Mouse (Mus musculus): ENCODE measurements around the gene Prdm10. TPM values are rescaled to one million over a fixed set of nuclear protein-coding genes. Genes with fewer than 3 reads are reported as not detected.

Prdm10 gene
- polyA plus RNA-seq, 1 experiment from 2014 or later: 8.6 TPM

DNA sequence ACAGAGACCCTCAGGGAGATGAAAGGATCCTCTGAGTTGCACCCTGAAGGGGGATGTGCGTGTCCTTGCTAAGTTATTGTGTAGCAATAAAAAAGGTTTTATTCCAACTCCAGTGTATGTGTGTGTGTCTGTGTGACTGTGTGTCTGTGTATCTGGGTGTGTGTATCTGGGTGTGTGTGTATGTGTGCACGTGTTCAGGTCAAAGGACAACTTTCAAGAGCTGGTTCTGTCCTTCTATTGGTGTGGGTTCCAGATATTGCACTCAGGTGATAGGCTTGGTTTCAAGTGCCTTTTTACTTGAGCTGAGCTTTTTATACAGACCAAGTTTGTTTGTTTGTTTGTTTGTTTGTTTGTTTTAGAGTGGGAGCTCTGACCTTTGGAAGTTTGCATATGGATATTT, 12.9 kb downstream of the Prdm10 start:
- ATAC-seq (ENCODE audit: low FRiP score, low read depth): no peak
- Histone ChIP-seq H3K4me2 (no peak overlapping the region), H3K36me3 (no peaks in the 10 kb centered on the region), H3K9ac (no peak overlapping the region), H3K4me1 (replicated peaks) (peaks cover 8% of the 10 kb centered on the region), H3K27ac (replicated peaks) (no peak overlapping the region), H3K4me3 (no peak overlapping the region), H3K9me3 (no peaks in the 10 kb centered on the region), H3K27me3 (no peaks in the 10 kb centered on the region)
- WGBS: 85% methylated on average over 2 of the region's 2 CpGs

DNA sequence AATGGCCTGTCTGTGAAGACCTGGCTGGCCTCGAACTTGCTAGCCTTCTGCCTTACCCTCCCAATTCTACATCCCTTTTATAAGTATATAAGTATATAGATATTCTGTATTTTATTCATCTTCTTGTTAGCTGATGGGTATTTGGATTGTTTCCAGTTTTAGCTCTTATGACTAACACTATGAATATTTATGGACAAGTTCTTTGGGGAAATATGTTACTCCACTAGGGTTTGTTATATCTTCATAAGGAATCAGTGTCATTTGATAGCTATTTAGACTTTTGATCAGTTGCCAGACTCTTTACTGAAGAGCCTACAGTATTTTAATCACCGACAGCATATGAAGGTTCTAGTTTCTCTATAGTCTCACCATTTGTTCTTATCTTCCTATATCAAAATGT, 15.0 kb downstream of the Prdm10 start:
- no peak for ATAC-seq (ENCODE audit: low FRiP score, low read depth)
- H3K36me3 ChIP-seq: no peaks in the 10 kb centered on the region
- no peak overlapping the region for H3K27ac ChIP-seq (replicated peaks)
- H3K27me3 ChIP-seq: no peaks in the 10 kb centered on the region
- no peak overlapping the region for H3K9ac ChIP-seq
- H3K9me3 ChIP-seq: no peaks in the 10 kb centered on the region
- peaks cover 5% of the 10 kb centered on the region for H3K4me1 ChIP-seq (replicated peaks)
- WGBS: 80% methylated on average over 2 of the region's 2 CpGs
- H3K4me2 ChIP-seq: no peak overlapping the region
- no peak overlapping the region for H3K4me3 ChIP-seq

DNA sequence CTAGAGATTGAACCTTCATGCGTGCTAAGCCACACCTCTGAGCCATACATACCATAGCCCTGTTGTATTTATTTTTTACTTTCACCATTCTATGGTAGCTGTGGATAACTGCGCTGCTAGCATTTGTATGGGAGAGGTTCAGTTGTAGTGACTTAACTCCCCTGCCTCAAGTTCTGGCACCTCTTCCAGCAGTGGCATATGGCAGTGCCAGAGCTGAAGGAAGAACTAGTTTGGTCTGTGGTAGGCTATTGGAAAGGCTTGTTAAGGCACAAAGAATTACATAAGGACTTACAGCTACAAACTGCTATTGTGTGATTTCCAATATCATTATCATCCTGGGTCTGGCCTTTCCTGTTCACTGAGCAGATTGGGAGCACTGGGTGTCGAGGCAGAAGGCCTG, 16.0 kb downstream of the Prdm10 start:
- no peaks in the 10 kb centered on the region for H3K36me3 ChIP-seq
- H3K27ac ChIP-seq (replicated peaks): no peak overlapping the region
- H3K4me1 ChIP-seq (replicated peaks): no peaks in the 10 kb centered on the region
- H3K27me3 ChIP-seq: no peaks in the 10 kb centered on the region
- WGBS: 89% methylated on average over 3 of the region's 3 CpGs
- no peak overlapping the region for H3K4me2 ChIP-seq
- H3K9me3 ChIP-seq: no peaks in the 10 kb centered on the region
- H3K9ac ChIP-seq: no peak overlapping the region
- H3K4me3 ChIP-seq: no peak overlapping the region
- ATAC-seq (ENCODE audit: low FRiP score, low read depth): no peak

DNA sequence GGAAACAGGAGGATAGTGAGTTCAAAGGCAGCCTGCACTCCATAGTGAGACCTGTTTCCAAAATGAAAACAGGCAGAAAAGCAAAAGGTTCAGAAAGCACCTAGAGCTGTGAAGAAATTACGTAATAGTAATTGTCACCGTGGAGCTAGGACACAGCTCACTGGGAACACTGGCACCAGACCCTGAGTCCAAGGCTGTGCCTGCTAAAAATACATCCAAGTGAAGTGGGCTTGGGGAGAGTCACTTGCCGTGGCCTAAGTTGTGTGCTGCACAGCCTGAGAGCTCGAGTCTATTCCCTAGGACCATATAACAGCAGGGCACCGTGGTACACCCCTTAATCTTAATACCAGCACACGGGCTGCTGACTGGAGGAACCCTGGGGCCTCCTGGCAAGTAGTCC, 18.4 kb downstream of the Prdm10 start:
- ATAC-seq (ENCODE audit: low FRiP score, low read depth): no peak

DNA sequence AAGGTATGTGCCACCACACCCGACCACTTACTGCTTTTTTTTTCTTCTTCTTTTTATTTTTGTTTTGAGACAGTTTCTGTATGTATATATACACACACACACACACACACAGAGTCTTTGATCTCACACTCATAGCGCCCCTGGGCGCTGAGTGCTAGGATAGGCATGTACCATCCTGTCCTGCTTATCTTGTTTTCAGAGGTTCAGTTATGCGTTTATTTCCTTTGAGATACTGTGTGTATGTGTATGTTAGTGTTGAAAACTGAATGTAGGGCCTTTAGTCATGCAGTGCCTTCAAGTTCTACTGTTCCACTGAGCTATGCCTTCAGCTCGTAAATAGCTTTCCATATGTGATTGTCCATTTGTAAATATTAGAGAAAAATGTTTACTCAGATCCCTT, 20.2 kb downstream of the Prdm10 start:
- no peaks in the 10 kb centered on the region for H3K36me3 ChIP-seq
- H3K27ac ChIP-seq (replicated peaks): no peak overlapping the region
- WGBS: 90% methylated on average over 5 of the region's 5 CpGs
- peaks cover 9% of the 10 kb centered on the region; the same call in 1 of the 2 replicates for H3K4me1 ChIP-seq (replicated peaks)
- ATAC-seq (ENCODE audit: low FRiP score, low read depth): no peak
- H3K27me3 ChIP-seq: no peaks in the 10 kb centered on the region
- no peak overlapping the region for H3K4me3 ChIP-seq
- no peak overlapping the region for H3K9ac ChIP-seq
- H3K9me3 ChIP-seq: no peaks in the 10 kb centered on the region
- no peak overlapping the region for H3K4me2 ChIP-seq

More for the DNA sequence above, 18.4 kb downstream of the Prdm10 start:
- 68% methylated on average over 6 of the region's 6 CpGs for WGBS
- Histone ChIP-seq H3K9me3 (no peaks in the 10 kb centered on the region), H3K4me3 (no peak overlapping the region), H3K9ac (no peak overlapping the region), H3K4me2 (no peak overlapping the region), H3K4me1 (replicated peaks) (no peaks in the 10 kb centered on the region), H3K27me3 (no peaks in the 10 kb centered on the region), H3K27ac (replicated peaks) (no peak overlapping the region), H3K36me3 (no peaks in the 10 kb centered on the region)

DNA sequence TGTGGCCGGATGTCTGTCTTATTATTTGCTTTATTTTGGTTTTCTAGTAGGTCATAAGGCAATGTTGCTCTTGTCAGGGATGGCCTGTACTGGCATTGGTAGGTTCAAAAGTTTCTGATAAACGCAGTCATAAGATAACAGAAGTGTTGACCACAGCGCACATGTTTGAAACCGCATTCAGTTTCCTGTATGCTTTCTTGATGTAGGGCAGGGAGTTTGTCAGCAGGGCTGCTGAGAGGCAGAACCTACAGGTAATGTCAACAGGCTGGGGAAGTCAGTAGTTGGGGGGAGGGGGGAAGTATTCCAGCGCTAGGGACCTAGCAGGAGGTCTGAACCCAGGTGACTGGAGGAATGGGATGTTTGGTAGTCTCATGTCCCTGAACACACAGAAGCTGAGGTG, 20.8 kb downstream of the Prdm10 start:
- Histone ChIP-seq H3K4me1 (replicated peaks) (peaks cover 15% of the 10 kb centered on the region; the same call in 1 of the 2 replicates), H3K9me3 (no peaks in the 10 kb centered on the region), H3K4me2 (no peak overlapping the region), H3K36me3 (no peaks in the 10 kb centered on the region), H3K4me3 (no peak overlapping the region), H3K9ac (no peak overlapping the region), H3K27me3 (no peaks in the 10 kb centered on the region), H3K27ac (replicated peaks) (no peak overlapping the region)
- 79% methylated on average over 5 of the region's 5 CpGs for WGBS
- no peak for ATAC-seq (ENCODE audit: low FRiP score, low read depth)

DNA sequence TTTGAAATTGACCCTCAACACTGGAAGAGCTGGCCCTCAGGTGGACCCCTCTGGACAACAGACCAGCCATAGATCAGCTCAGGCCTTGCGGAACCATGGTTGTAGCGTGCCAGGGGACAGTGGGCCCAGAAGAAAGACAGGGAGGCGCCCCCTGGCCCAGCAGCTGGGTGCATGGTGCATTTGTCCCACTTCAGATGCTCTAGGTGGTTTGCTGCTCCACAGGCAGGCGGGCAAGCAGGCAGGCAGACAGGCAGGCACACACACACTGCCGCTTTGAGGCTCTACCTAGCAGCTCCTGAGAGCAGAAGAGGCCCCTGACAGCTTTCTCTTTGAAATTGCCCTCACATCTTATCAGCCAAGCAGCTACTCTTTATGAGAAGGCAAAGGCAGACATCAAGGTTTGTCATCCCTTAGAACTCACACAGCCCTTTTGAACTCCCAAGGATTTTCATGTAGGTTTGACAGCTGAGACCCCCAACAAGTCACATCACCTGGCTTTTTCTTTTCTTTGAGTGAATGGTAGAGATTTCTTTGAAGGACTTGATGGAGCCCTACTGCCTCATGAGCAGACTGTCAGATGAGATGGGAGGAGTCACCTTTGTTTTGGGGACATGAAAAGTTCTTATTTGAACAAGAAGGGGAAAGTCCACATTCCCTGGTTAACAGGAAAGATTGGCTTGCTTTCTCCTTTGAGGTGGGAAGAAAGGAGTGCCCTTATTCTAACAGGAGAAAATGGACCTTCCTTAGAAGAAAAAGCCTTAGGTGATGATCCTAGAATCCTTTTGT, 21.4 kb downstream of the Prdm10 start:
- 72% methylated on average over 5 of the region's 5 CpGs for WGBS
- Histone ChIP-seq H3K9ac (no peak overlapping the region), H3K4me1 (replicated peaks) (peaks cover 15% of the 10 kb centered on the region; the same call in 1 of the 2 replicates), H3K27ac (replicated peaks) (no peak overlapping the region), H3K36me3 (no peaks in the 10 kb centered on the region), H3K27me3 (no peaks in the 10 kb centered on the region), H3K4me2 (no peak overlapping the region), H3K9me3 (no peaks in the 10 kb centered on the region), H3K4me3 (no peak overlapping the region)
- no peak for ATAC-seq (ENCODE audit: low FRiP score, low read depth)

DNA sequence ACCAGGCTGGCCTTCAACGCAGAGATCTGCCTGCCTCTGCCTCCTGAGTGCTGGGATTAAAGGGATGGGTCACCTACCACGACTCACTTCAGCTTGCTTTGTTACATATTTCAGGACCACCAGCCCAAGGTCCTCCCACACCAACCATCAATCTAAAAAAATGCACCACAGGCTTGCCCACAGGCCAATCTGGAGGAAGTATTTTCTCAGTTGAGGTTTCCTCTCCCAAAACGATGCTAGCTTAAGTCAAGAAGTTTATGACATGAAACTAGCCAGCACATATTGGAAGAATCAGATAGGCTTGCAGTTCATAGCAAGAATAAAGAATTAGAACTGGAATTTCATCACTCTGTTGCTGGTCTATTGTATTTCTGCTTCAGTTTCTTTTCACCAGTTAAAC, 24.0 kb downstream of the Prdm10 start:
- H3K4me1 ChIP-seq (replicated peaks): peaks cover 15% of the 10 kb centered on the region; the same call in 1 of the 2 replicates
- H3K4me2 ChIP-seq: no peak overlapping the region
- H3K9me3 ChIP-seq: no peaks in the 10 kb centered on the region
- H3K27me3 ChIP-seq: no peaks in the 10 kb centered on the region
- WGBS: 93% methylated on average over 3 of the region's 3 CpGs
- H3K36me3 ChIP-seq: no peaks in the 10 kb centered on the region
- no peak overlapping the region for H3K9ac ChIP-seq
- no peak overlapping the region for H3K4me3 ChIP-seq
- no peak for ATAC-seq (ENCODE audit: low FRiP score, low read depth)
- no peak overlapping the region for H3K27ac ChIP-seq (replicated peaks)

DNA sequence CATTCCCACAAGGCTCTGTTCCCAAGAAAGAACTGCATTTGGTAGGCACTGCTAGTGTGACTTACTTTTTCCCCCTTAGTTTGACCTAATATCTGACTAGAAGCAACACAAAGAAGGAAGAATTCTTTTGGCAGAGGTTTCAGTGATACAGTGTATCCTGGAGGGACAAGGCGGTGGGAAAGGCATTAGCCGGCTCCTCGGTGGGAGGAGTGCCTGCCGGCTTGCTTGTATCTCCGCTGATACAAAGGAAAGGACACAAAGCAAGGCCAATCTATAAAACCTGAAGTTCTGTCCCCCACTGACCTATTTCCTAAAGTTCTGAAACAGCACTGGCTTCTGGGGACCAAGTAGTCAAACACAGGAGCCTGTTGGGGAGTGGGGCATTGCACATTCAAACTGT, 24.8 kb downstream of the Prdm10 start:
- Histone ChIP-seq H3K27ac (replicated peaks) (no peak overlapping the region), H3K27me3 (no peaks in the 10 kb centered on the region), H3K4me2 (no peak overlapping the region), H3K9ac (no peak overlapping the region), H3K4me3 (no peak overlapping the region), H3K4me1 (replicated peaks) (peaks cover 15% of the 10 kb centered on the region; the same call in 1 of the 2 replicates), H3K36me3 (no peaks in the 10 kb centered on the region), H3K9me3 (no peaks in the 10 kb centered on the region)
- no peak for ATAC-seq (ENCODE audit: low FRiP score, low read depth)
- 54% methylated on average over 5 of the region's 5 CpGs for WGBS

DNA sequence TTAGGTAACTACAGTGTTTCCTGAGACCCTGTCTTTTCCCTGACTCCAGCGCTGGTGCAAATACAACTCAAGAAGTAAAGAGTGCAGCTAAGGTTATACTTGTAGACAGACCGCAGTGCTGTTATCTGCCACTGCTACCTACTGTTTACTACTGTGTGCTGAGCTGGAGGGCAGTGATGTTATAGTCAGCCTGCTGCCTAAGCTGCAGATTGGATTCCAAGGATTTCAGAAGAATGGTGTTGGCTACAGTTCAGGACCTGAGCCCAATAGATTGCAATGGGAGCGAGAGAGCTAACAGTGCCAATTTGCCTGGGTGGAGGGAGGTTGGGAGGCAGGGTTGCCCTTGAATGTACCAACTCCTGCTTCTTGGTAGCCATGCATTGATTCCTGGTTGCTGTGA, 25.5 kb downstream of the Prdm10 start:
- WGBS: 85% methylated on average over 3 of the region's 3 CpGs
- Histone ChIP-seq H3K4me1 (replicated peaks) (peaks cover 15% of the 10 kb centered on the region; the same call in 1 of the 2 replicates), H3K9ac (no peak overlapping the region), H3K27me3 (no peaks in the 10 kb centered on the region), H3K4me2 (no peak overlapping the region), H3K4me3 (no peak overlapping the region), H3K9me3 (no peaks in the 10 kb centered on the region), H3K36me3 (no peaks in the 10 kb centered on the region), H3K27ac (replicated peaks) (no peak overlapping the region)
- ATAC-seq (ENCODE audit: low FRiP score, low read depth): no peak

DNA sequence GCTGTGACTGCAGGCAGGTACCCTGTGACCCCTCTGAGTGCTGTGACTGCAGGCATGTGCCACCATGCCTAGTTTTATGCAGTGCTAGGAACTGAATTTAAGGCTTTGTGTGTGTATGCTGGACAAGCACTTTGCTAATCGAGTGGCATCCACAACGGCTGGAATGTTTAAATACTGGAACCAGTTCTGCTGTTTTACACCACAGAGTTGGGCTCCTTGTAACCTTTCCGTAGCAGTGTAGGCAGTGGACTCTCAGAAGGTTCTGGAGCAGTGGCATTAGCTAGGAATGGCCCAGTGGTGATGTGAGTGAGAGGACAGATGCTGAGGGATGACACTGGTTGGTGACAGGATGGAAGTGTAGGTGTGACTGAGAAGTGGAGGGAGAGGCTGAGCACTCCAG, 26.9 kb downstream of the Prdm10 start:
- no peak overlapping the region for H3K9ac ChIP-seq
- peaks cover 15% of the 10 kb centered on the region; the same call in 1 of the 2 replicates for H3K4me1 ChIP-seq (replicated peaks)
- no peak for ATAC-seq (ENCODE audit: low FRiP score, low read depth)
- no peaks in the 10 kb centered on the region for H3K36me3 ChIP-seq
- H3K27me3 ChIP-seq: no peaks in the 10 kb centered on the region
- no peaks in the 10 kb centered on the region for H3K9me3 ChIP-seq
- H3K27ac ChIP-seq (replicated peaks): no peak overlapping the region
- H3K4me2 ChIP-seq: no peak overlapping the region
- no peak overlapping the region for H3K4me3 ChIP-seq
- 84% methylated on average over 3 of the region's 3 CpGs for WGBS

DNA sequence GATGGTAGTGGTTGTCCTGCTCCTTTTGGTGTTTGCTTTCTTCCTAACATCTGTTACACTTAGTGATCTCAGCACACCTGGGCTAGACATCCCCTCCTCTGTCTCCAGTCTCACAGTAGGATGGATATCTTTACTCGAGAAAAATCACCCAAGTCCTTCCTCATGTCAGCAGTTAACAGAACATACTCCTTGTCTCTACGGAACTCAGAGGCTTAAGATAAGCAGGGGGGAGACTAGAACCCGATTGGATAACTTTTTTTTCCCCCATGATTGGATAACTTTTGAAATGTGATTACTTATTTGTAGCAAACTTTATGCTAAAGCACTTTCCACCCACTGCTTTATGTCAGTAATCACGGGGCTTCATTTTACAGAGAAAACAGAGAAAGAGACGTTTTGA, 28.7 kb downstream of the Prdm10 start:
- no peak overlapping the region for H3K4me3 ChIP-seq
- no peak overlapping the region for H3K9ac ChIP-seq
- no peaks in the 10 kb centered on the region for H3K36me3 ChIP-seq
- no peak for ATAC-seq (ENCODE audit: low FRiP score, low read depth)
- H3K9me3 ChIP-seq: no peaks in the 10 kb centered on the region
- H3K4me1 ChIP-seq (replicated peaks): peaks cover 15% of the 10 kb centered on the region; the same call in 1 of the 2 replicates
- no peak overlapping the region for H3K4me2 ChIP-seq
- no peaks in the 10 kb centered on the region for H3K27me3 ChIP-seq
- no peak overlapping the region for H3K27ac ChIP-seq (replicated peaks)
- WGBS: 84% methylated on average over 5 of the region's 5 CpGs

DNA sequence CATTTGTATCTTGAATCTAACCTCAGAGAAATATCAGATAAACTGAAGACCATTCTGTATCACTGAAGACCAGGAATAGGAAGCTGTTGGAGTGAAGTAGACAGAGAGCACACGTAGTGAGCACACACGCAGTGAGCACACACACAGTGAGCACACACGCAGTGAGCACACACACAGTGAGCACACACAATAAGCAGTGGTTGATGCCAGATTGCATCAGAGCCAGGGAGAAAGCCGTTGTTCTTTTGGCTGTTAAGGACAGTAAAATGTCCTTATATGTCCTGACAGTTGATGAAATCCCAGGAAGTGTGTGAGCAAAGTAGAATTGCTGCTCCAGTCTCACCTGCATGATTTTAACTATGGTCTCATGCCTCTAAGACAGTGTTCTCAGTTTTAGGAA, 30.3 kb downstream of the Prdm10 start:
- Histone ChIP-seq H3K36me3 (no peaks in the 10 kb centered on the region), H3K27me3 (no peaks in the 10 kb centered on the region), H3K4me2 (no peak overlapping the region), H3K27ac (replicated peaks) (no peak overlapping the region), H3K4me1 (replicated peaks) (peaks cover 9% of the 10 kb centered on the region), H3K9me3 (no peaks in the 10 kb centered on the region), H3K4me3 (no peak overlapping the region), H3K9ac (no peak overlapping the region)
- 90% methylated on average over 4 of the region's 4 CpGs for WGBS
- ATAC-seq (ENCODE audit: low FRiP score, low read depth): no peak

All from hindbrain, embryonic 15.5 days (tissue).